8 mouse cellular contexts compared by ENCODE assay signal in the genomic region with DNA sequence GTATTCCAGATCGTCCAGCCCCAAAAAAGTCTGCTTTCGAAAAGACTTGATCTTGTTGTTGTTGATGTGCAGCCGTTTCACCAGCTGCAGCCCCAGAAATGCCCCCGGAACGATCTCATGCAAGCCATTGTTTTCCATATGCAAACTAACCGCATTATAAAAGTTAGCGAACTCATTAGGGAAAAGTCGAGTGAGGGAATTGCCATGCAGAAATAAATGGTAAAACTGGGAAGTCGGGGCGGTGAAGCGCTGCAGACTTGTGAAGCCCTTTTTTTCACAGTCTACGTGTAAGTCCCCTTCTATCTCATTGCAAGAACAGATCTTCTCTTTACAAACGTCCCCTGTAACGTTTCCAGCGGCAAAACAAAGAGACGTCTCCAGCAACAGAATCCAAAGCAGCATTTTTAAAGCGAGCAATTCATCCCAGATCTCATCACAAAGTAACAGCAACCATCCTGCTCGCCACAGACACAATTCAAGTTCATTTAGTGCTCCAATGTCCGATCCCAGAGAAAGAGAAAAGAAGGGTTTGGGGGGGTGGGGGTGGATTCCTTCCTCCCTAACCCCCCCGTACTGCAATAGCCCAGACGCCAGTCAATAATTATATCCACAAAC. TPM values are rescaled to one million over a fixed set of nuclear protein-coding genes. Genes with fewer than 3 reads are reported as not detected.
DNase-seq lines count a peak whose midpoint lies in the region; ATAC-seq and TF ChIP-seq lines count a peak whose summit lies in the region.

No protein-coding gene starts in this region.

- peaks cover 26% of the 10 kb centered on the region for H3K27me3 ChIP-seq in heart, embryonic 11.5 days (ENCODE audit: control insufficient read depth, insufficient read depth, low read length)
- H3K27me3 ChIP-seq in forebrain, embryonic 16.5 days (replicated peaks; ENCODE audit: control insufficient read depth, insufficient read depth, low read length): no peaks in the 10 kb centered on the region
- H3K27me3 ChIP-seq in limb, embryonic 14.5 days (ENCODE audit: control insufficient read depth, insufficient read depth, low read length): peaks cover 36% of the 10 kb centered on the region
- H3K27me3 ChIP-seq in stomach, postnatal 0 days (ENCODE audit: control insufficient read depth, insufficient read depth, low read length): no peaks in the 10 kb centered on the region; the same call in 1 of the 2 replicates

- ATAC-seq in heart, embryonic 11.5 days (replicated peaks; ENCODE audit: insufficient number of reproducible peaks, low FRiP score, low TSS enrichment): no peak
- no peak for ATAC-seq in forebrain, embryonic 16.5 days
- ATAC-seq in limb, embryonic 14.5 days (ENCODE audit: low FRiP score, low read depth): no peak
- ATAC-seq in stomach, postnatal 0 days (ENCODE audit: low FRiP score, low TSS enrichment): no peak

- 3% methylated on average over 21 of the region's 21 CpGs for WGBS in heart, embryonic 11.5 days (ENCODE audit: insufficient replicate concordance)
- under 1% methylated on average over 21 of the region's 21 CpGs for WGBS in forebrain, embryonic 16.5 days
- WGBS in limb, embryonic 14.5 days: 4% methylated on average over 21 of the region's 21 CpGs
- 3% methylated on average over 21 of the region's 21 CpGs for WGBS in stomach, postnatal 0 days

- H3K4me2 ChIP-seq in heart, embryonic 11.5 days: peak overlapping the region; percentile 71
- H3K4me2 ChIP-seq in forebrain, embryonic 16.5 days (ENCODE audit: low read length): peak overlapping the region; percentile 84
- peak overlapping the region; percentile 51 for H3K4me2 ChIP-seq in limb, embryonic 14.5 days (replicated peaks; ENCODE audit: low read depth, low read length, severe bottlenecking)
- peak overlapping the region; percentile 52 for H3K4me2 ChIP-seq in stomach, postnatal 0 days (replicated peaks; ENCODE audit: low read depth)

- no peak for DNase-seq in heart, postnatal 4 days
- peak; percentile 57 for DNase-seq in brain, adult 2 months (ENCODE audit: low read depth, low spot score)
- no peak for DNase-seq in limb, embryonic 14.5 days (ENCODE audit: low spot score)
- DNase-seq in stomach, postnatal 0 days (ENCODE audit: low spot score): no peak
- DNase-seq in lung, postnatal 10 days: no peak
- no peak for DNase-seq in kidney, adult 11 months

- TF ChIP-seq POLR2A in limb, embryonic 14.5 days (IDR thresholded peaks at IDR 0.05; ENCODE audit: borderline replicate concordance, extremely low read depth, insufficient read depth, insufficient read length): no peak

- peak overlapping the region; percentile 42 for H3K4me3 ChIP-seq in heart, embryonic 11.5 days (ENCODE audit: low read depth, low read length)
- peak overlapping the region; percentile 81 for H3K4me3 ChIP-seq in forebrain, embryonic 16.5 days (replicated peaks; ENCODE audit: low read length)
- H3K4me3 ChIP-seq in limb, embryonic 14.5 days (replicated peaks; ENCODE audit: low read length): peak overlapping the region; percentile 38
- peak overlapping the region; percentile 34 for H3K4me3 ChIP-seq in stomach, postnatal 0 days (ENCODE audit: low read depth, low read length)

- H3K36me3 ChIP-seq in heart, embryonic 11.5 days (ENCODE audit: control insufficient read depth, insufficient read depth, low read length): no peaks in the 10 kb centered on the region
- H3K36me3 ChIP-seq in forebrain, embryonic 16.5 days (ENCODE audit: control insufficient read depth, insufficient read depth): no peaks in the 10 kb centered on the region
- no peaks in the 10 kb centered on the region for H3K36me3 ChIP-seq in limb, embryonic 14.5 days (ENCODE audit: control insufficient read depth, insufficient read depth, low read length)
- no peaks in the 10 kb centered on the region for H3K36me3 ChIP-seq in stomach, postnatal 0 days (ENCODE audit: control insufficient read depth, insufficient read depth, low read length)

- H3K9ac ChIP-seq in heart, embryonic 11.5 days (ENCODE audit: low read depth, low read length): no peak overlapping the region
- H3K9ac ChIP-seq in forebrain, embryonic 16.5 days (replicated peaks; ENCODE audit: low read depth, low read length): peak overlapping the region; percentile 89
- no peak overlapping the region for H3K9ac ChIP-seq in limb, embryonic 14.5 days (ENCODE audit: low read depth, low read length, severe bottlenecking)
- no peak overlapping the region for H3K9ac ChIP-seq in stomach, postnatal 0 days (ENCODE audit: low read length)

- no peaks in the 10 kb centered on the region for H3K9me3 ChIP-seq in heart, embryonic 11.5 days (replicated peaks; ENCODE audit: control insufficient read depth, low read length)
- no peaks in the 10 kb centered on the region for H3K9me3 ChIP-seq in forebrain, embryonic 16.5 days (ENCODE audit: control insufficient read depth, low read length)
- H3K9me3 ChIP-seq in limb, embryonic 14.5 days (ENCODE audit: control insufficient read depth, low read length): no peaks in the 10 kb centered on the region
- H3K9me3 ChIP-seq in stomach, postnatal 0 days (ENCODE audit: control insufficient read depth, low read length): no peaks in the 10 kb centered on the region

- peaks cover 4% of the 10 kb centered on the region for H3K4me1 ChIP-seq in heart, embryonic 11.5 days (ENCODE audit: control insufficient read depth, insufficient read depth, low read length)
- peaks cover 18% of the 10 kb centered on the region for H3K4me1 ChIP-seq in forebrain, embryonic 16.5 days (replicated peaks; ENCODE audit: control insufficient read depth, insufficient read depth, low read length)
- peaks cover 7% of the 10 kb centered on the region for H3K4me1 ChIP-seq in limb, embryonic 14.5 days (ENCODE audit: control insufficient read depth, insufficient read depth, low read length)
- H3K4me1 ChIP-seq in stomach, postnatal 0 days (replicated peaks; ENCODE audit: control insufficient read depth, insufficient read depth): peaks cover 3% of the 10 kb centered on the region; the same call in 1 of the 2 replicates

- TF ChIP-seq EP300 in stomach, postnatal 0 days (optimal IDR thresholded peaks at IDR 0.05): no peak

- no peak for TF ChIP-seq CTCF in stomach, postnatal 0 days (IDR thresholded peaks at IDR 0.05; ENCODE audit: low read depth)

- no peak overlapping the region for H3K27ac ChIP-seq in heart, embryonic 11.5 days (ENCODE audit: low read depth, low read length)
- peak overlapping the region; percentile 93 for H3K27ac ChIP-seq in forebrain, embryonic 16.5 days (ENCODE audit: low read length)
- H3K27ac ChIP-seq in limb, embryonic 14.5 days (replicated peaks; ENCODE audit: low read depth, low read length): no peak overlapping the region
- no peak overlapping the region for H3K27ac ChIP-seq in stomach, postnatal 0 days (replicated peaks)

RNA-seq across cellular contexts. Expression of a gene that starts 1.0 kb away (rescaled TPM):
- 0.27 and 0.45 TPM in 2 replicates for polyA plus RNA-seq in heart, embryonic 11.5 days (2014; fragmentation: Nextera tagmentation; extraction: Ambion mirVana)
- total RNA-seq in heart, postnatal 4 days (2021): not detected
- polyA plus RNA-seq in forebrain, embryonic 16.5 days (2015; fragmentation: Nextera tagmentation; extraction: Ambion mirVana): 26.5 and 29.7 TPM in 2 replicates
- polyA plus RNA-seq in limb, embryonic 14.5 days (2012; rRNA removed): 5.5 and 6.8 TPM in 2 replicates
- 4.4 and 6.0 TPM in 2 replicates for polyA plus RNA-seq in limb, embryonic 14.5 days (2014; fragmentation: Nextera tagmentation; extraction: Ambion mirVana)
- polyA plus RNA-seq in stomach, postnatal 0 days (2015; fragmentation: Nextera tagmentation; extraction: Ambion mirVana): 0.42 and 0.44 TPM in 2 replicates
